Mouse (Mus musculus) adrenal gland, postnatal 36 days (tissue): Measurements from ENCODE around the gene Ric1. TPM values are rescaled to one million over a fixed set of nuclear protein-coding genes. Genes with fewer than 3 reads are reported as not detected.
A peak's percentile ranks its signal among the peaks of the same experiment; 100 is the strongest.
"Not testable (repeated sequence)": the region's sequence is repeated elsewhere in the genome, so short reads cannot be mapped to it uniquely, and the experiment has no call there.

ENCODE experiments used
- DNase-seq, 2 experiments: peaks; one replicate each; pipeline ENCODE4 v3.0.0; 2021; ENCODE audit warnings: mixed read lengths in 1 of 2
- total RNA-seq, 2 experiments: library from RNA; stranded (reverse); gene quantifications; 2 replicates each; pipeline ENCODE4 v1.2.3; 2021

The Ric1 gene
- total RNA-seq, 2 experiments from 2014 or later, result 32.5 to 33.9 TPM

- no peak for DNase-seq
These were observed 5.2 kb downstream of the Ric1 start for GRCm38 (mm10) chr19:29527299-29527698.

DNA sequence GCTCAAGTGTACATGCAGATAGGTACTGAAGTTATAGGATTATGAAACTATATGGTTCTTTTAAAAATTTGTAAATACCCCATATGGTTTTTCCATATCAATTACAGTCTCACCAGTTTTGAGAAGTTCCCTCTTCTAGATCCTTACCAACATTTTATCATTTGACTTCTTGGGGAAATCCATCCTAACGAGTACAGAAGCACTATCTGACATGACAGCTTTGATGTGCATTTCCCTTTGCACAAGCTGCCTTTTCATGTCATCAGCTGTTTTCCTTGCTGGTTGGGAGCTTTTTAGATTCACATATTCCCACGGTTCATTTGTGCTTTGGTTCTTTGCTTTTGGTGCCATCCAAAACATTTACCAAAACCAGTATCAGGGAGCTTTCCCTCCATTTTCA, 6.5 kb downstream of the Ric1 start:
- DNase-seq, result no peak

DNA sequence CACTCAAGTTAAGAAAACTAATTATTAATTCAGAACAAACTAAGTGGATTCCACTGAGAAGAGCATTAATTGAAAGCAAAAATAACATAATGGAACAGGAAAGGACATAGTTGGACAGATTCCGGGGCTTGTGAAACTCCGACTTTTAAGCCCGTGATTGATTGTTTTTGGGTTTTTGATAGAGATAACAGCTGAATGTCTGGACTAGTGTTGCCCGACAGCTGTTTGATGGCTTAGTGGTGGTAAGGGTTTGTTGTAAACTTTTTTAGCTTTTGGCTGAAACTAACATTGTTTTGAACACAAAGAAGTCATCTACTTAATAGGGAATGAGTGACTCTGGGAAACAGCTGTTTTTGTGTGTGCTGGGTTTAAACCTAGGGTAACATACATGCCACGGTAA, 11.9 kb downstream of the Ric1 start:
- no peak for DNase-seq

DNA sequence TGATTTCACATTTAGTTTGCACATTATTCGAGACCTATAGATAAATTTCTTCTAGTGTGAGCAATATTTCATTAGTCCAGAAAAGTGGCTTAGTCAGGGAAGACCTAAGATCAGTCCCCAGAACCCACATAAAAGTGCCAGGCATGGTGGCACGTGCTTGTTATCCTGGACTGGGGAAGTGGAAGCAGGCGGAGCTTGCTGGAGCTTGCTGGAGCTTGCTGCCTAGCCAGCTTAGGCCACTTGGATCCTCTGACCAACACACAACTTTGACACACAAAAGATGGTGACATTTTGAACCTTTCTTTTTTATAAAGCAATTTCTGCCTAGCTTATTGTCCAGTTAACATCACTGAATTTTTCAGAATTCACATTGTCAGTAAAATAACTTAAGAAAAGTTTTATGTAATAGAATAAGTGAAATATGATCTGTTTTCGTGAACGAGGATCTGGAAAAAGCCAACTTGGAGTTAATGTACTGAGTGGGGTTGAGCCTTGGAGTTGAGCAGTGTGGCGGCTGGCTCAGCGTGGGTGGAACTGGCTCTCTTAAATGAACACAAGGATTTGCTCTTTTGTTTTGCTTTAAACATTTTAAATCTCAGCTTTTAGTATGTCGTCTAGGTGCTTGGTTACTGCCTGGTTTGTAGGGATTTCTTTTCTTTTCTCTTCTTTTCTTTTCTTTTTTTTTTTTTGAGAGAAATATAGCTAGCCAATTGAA, 20.3 kb downstream of the Ric1 start:
- DNase-seq, result no peak

GRCm38 (mm10) chr19:29544026-29544425, 21.9 kb downstream of the Ric1 start:
- no peak for DNase-seq

- no peak for DNase-seq
These were observed 28.5 kb downstream of the Ric1 start for GRCm38 (mm10) chr19:29550618-29551017.

DNA sequence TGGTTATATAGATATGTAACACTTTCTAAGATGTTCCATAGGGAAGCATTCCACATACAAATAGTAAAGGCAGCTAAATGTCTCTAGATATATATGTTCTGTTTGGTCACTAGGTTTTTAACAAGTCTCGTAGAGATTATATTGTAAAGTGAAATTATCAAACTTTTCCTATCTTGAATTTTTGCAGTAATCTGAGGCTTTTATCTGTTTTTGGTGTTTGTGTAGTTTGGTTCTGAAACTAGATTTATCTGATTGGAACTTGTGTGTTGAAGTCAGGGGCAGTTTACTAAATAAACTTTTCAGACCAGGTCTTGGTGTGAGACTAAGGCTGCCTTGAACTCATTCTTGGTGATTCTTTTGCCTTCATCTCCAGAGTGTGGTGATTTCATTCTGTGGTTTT, 29.0 kb downstream of the Ric1 start:
- no peak for DNase-seq

GRCm38 (mm10) chr19:29551980-29552379, 29.9 kb downstream of the Ric1 start:
- not testable (repeated sequence) for DNase-seq

GRCm38 (mm10) chr19:29557171-29557845, 35.2 kb downstream of the Ric1 start:
- DNase-seq, result not testable (repeated sequence)

DNA sequence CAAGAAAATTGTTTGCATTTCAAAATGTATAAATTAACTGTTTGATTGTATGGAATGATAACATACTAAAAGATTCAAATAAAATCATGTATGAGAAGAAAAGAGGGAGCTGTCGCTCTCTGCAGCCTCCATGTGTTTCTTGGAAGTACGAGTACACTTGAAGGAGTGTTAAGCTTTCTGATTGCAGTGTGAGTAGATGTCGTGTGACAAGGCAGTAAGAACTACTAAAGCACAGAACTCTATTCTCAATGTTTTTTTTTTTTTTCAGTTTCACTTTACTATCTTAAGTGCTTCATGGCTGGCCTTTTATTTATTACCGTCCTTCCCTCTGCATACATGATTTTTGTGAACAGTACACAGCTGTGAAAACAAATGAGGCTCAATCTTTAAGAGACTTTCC, 40.1 kb downstream of the Ric1 start:
- DNase-seq, result no peak

- no peak for DNase-seq
These were observed 40.5 kb downstream of the Ric1 start for GRCm38 (mm10) chr19:29562603-29563002.

GRCm38 (mm10) chr19:29563258-29563779, 41.2 kb downstream of the Ric1 start:
- DNase-seq, result peak; percentile 56 to 66

- no peak for DNase-seq
These were observed 44.4 kb downstream of the Ric1 start for GRCm38 (mm10) chr19:29566512-29566911.

DNA sequence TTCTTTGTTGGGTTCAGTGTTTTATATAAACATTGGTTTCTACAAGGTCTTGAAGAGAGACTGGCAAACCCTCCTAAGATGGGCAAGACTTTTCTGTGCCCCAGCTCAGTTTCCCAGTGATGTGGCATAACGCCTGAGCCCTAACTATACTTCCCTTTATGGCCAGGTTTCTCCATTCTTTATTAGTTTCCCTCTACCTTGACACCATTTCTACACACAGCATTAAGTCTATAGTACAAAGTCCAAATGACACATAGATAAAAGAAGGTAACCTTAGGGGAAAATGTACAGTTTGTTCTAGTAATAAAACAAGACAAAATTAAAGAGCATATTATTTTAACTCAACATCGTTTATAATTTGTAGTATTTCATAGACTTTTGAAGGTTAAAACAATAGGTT, 60.4 kb downstream of the Ric1 start:
- no peak for DNase-seq

DNA sequence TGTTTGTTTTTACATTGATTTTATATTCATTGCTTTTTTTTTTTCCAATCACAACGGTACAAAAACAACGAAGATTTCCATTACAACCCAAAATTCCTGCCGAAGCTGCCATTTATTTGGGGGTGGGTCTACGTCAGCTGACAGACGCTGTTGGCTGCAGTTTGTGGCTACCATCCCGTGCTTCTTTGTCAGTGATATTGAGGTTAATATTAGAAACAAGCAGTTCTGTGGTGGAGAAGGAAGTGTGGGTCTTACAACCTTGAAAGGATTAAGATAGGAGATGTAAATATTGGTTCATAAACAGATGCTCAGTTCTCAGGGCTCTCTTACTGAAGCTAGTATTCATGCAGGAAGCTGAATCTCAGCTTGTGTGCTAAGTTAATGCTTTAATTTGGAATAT, 61.7 kb downstream of the Ric1 start:
- no peak for DNase-seq

DNA sequence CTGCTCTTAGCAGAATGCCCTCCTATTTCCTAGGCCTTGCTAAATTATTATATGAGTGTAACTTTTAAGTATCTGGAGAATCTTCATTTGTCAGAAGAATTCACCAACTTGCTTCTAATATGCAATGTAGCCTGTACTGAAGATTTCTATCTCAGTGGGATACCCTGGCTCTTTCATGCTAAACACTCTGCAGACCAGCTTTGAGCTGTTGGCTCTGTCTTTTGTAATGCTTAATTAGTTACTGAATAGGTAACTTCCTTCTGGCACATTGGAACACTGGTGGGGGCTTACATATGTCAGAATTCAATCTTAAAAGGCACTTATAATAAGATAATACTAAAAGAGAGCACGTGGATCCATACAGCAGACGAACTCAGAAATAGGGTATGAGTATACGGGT, 71.7 kb downstream of the Ric1 start:
- DNase-seq, result not testable (repeated sequence)

- DNase-seq, result no peak
These were observed 74.2 kb downstream of the Ric1 start for GRCm38 (mm10) chr19:29596276-29596675.

DNA sequence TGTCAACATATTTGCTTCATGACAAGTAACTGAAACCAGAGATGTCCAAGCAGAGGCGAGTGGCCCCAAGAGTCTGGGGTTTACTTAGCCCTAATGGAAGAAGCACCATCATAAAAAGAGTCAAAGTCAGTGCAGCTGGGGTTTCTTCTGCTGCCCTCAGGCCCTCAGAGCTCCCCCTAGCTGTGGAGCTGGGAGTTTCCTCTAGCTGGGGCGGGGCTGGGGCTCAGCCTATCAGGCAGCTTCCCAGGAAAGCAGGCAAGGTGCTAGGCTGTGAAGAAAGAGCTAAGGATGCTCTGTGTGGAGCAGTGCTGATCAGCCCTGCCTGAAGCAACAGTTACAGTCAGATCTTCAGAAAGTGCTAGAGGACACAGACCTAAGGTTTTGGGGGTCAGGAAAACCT, 74.9 kb downstream of the Ric1 start:
- DNase-seq, result peak; percentile 12 to 32

GRCm38 (mm10) chr19:29598981-29599380, 76.9 kb downstream of the Ric1 start:
- DNase-seq, result no peak

DNA sequence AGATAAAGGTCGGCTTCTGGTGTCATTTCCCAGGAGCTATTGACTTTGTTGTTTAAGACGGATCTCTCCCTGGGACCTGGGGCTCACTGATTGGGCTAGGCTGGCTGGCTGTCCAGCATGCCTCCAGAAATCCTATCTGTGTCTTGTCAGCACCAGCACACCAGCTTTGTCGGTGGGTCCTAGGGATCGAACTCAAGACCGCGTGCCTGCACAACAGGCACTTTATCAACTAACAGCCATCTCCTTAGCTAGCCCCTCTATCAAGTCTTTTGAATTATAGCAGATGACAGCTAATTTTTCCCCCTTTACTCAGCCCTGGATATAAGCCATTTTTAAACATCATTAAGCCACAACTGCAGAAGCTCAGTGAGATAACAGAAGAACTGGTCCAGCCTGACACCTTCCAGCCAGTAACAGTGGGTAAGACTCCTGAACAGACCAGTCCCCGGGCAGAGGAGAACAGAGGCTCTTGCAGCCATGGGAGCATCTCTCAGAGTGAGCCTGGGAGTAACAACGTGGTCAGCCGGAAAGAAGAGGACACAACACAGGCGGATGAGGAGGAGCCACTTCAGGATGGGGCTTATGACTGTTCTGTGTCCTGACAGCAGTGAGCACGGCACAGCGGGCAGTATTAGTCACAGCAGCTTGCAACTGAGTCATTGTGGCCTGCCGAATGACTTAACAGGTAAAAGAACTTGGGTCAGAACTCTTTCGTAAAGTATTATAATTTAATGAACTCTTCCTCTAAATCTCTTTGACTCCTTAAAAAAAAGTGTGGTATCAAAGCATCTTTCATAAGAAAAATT, 81.7 kb downstream of the Ric1 start:
- peak; percentile 31 to 39 for DNase-seq

DNA sequence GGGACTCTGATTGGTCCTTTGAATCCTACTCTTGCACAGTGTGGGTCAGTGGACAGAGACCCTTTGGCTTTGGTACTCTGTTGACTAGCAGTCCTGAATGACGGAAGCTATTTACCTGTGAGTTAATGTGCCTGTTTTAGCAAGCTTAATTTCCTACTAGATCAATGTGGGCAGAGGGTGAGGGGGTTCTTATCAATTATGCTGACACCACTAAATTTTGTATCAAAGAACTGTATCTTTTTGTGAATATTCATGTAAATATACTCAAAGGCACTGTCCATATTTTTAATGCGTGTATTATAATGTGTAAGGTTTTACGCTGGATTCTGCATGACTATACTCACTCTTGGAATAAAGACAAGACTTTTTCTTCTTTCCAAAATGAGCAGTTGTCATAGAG, 82.6 kb downstream of the Ric1 start:
- no peak for DNase-seq

DNA sequence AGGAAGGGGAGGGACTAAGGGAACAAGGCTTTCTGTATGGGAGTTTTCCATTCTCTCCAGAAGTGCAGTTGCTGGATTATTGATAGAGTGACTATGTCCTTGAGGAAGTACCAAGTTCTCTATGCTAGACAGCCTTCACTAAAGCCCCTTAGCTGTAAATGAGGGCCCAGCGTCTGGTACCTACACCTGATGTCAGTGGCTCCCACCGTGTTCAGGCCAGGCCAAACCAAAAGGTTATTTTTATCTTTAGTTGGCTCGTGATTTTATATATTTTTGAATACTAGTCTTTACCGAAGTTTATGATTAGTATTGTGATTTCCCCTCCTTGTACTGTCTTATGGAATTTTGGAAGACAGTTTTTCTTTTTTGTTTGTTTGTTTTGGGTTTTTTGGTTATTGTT, 85.4 kb downstream of the Ric1 start:
- DNase-seq, result no peak

GRCm38 (mm10) chr19:29608212-29608611, 86.1 kb downstream of the Ric1 start:
- no peak for DNase-seq
